Mouse (Mus musculus): Measurements from ENCODE around the gene Zmat5. TPM values are rescaled to one million over a fixed set of nuclear protein-coding genes. Genes with fewer than 3 reads are reported as not detected.
A peak's percentile ranks its signal among the peaks of the same experiment; 100 is the strongest.

Gene Zmat5
- polyA plus RNA-seq, 1 experiment = 11.7 TPM

DNA sequence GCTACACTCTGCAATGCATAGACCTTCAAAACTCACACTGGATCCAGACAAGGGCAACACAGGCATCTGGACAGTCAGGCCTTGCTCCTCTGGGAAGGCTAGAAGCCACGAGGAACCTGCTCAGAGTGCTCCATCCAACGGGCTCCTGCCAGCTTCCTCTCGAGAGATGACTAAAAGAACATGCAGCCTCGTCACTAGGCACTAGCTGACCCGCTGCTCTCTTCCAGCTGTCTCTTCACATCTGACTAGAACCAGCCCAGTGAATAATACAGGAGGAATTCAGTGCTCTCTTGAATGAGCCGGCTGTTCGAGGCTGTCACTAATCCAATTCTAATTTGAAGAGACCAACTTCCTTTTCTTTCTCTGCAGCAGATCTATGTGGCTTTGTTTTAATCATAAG, 67.3 kb downstream of the Zmat5 start:
- Histone ChIP-seq H3K4me3 (replicated peaks; ENCODE audit: control insufficient read depth, low read depth, low read length) (no peak overlapping the region), H3K27ac (ENCODE audit: control insufficient read depth, insufficient read depth, low read depth, low read length, poor library complexity) (no peak overlapping the region), H3K4me1 (ENCODE audit: control insufficient read depth, insufficient read depth, low read length) (no peaks in the 10 kb centered on the region)
- 86% methylated on average over 7 of the region's 7 CpGs for WGBS
- TF ChIP-seq CTCF (IDR thresholded peaks at IDR 0.05; ENCODE audit: control insufficient read depth, insufficient read depth, low read length) (no peak), POLR2A (IDR thresholded peaks at IDR 0.05; ENCODE audit: borderline replicate concordance, control insufficient read depth, low read depth, low read length) (no peak)

DNA sequence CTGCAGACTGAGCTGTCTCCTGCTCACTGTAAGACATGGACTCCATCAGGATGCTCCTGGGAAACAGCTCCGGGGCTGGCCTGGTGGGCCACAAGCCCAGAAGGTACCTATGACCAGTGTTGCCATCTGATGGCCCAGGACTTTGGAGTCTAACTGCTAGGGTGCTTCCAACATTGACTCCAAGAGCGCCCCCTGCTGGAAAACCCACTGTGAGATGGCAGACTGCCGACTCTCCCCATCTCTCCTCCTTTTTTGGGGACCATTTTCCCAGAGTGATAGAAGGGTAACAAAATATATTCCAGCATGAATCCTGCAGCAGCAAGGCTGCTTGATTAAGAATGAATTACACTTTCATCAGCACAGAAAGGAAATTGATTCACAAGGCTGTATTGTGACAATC, 68.4 kb downstream of the Zmat5 start:
- no peak overlapping the region for H3K4me3 ChIP-seq (replicated peaks; ENCODE audit: control insufficient read depth, low read depth, low read length)

DNA sequence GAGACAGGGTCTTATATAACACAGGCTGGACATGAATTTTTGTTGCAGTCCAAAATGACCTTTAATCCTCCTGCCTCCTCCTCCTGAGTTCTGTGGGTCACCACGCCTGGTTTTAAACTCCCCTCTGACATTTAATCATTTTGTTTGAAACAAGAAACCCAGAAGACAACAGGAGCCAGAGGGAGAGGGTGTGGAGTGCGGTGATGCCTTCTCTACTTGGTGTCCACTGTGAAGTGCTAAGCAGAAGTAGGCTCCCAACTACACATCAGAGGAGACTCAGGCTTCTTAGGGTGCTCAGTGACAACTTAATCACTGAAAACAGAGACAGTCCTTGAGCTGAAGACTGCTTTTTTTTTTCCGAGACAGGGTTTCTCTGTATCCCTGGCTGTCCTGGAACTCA, 76.4 kb downstream of the Zmat5 start:
- 87% methylated on average over 3 of the region's 3 CpGs for WGBS
- no peak overlapping the region for H3K27ac ChIP-seq (ENCODE audit: control insufficient read depth, insufficient read depth, low read depth, low read length, poor library complexity)
- H3K4me1 ChIP-seq (ENCODE audit: control insufficient read depth, insufficient read depth, low read length) = peaks cover 9% of the 10 kb centered on the region
- H3K4me3 ChIP-seq (replicated peaks; ENCODE audit: control insufficient read depth, low read depth, low read length) = no peak overlapping the region
- TF ChIP-seq POLR2A (IDR thresholded peaks at IDR 0.05; ENCODE audit: borderline replicate concordance, control insufficient read depth, low read depth, low read length) = no peak
- TF ChIP-seq CTCF (IDR thresholded peaks at IDR 0.05; ENCODE audit: control insufficient read depth, insufficient read depth, low read length) = no peak

More for the DNA sequence above, 68.4 kb downstream of the Zmat5 start:
- no peak overlapping the region for H3K27ac ChIP-seq (ENCODE audit: control insufficient read depth, insufficient read depth, low read depth, low read length, poor library complexity)
- TF ChIP-seq CTCF (IDR thresholded peaks at IDR 0.05; ENCODE audit: control insufficient read depth, insufficient read depth, low read length) (peak; percentile 60), POLR2A (IDR thresholded peaks at IDR 0.05; ENCODE audit: borderline replicate concordance, control insufficient read depth, low read depth, low read length) (no peak)
- no peaks in the 10 kb centered on the region for H3K4me1 ChIP-seq (ENCODE audit: control insufficient read depth, insufficient read depth, low read length)
- 34% methylated on average over 3 of the region's 3 CpGs for WGBS

DNA sequence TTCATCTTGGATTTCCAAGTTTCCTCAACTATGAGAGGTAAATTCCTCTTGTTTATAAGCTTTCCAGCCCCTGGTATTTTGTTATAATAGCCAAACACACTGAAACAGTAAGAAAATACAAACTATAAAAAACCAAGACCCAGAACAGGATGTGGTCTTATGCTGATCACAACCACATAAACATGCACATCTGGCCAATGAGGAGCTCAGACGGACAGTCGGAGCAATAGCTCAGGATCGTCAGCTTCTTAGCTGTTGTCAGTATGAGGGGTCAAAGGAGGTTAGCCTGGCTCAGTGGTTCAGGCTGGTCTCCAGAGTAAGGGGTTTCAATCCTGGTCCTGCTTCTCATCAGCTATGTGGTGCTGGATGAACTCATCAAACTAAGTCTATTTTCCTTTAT, 78.6 kb downstream of the Zmat5 start:
- H3K4me1 ChIP-seq (ENCODE audit: control insufficient read depth, insufficient read depth, low read length) = peaks cover 9% of the 10 kb centered on the region
- no peak overlapping the region for H3K4me3 ChIP-seq (replicated peaks; ENCODE audit: control insufficient read depth, low read depth, low read length)
- TF ChIP-seq POLR2A (IDR thresholded peaks at IDR 0.05; ENCODE audit: borderline replicate concordance, control insufficient read depth, low read depth, low read length) = no peak
- TF ChIP-seq CTCF (IDR thresholded peaks at IDR 0.05; ENCODE audit: control insufficient read depth, insufficient read depth, low read length) = no peak
- H3K27ac ChIP-seq (ENCODE audit: control insufficient read depth, insufficient read depth, low read depth, low read length, poor library complexity) = no peak overlapping the region
- WGBS = 33% methylated on average over 3 of the region's 3 CpGs

DNA sequence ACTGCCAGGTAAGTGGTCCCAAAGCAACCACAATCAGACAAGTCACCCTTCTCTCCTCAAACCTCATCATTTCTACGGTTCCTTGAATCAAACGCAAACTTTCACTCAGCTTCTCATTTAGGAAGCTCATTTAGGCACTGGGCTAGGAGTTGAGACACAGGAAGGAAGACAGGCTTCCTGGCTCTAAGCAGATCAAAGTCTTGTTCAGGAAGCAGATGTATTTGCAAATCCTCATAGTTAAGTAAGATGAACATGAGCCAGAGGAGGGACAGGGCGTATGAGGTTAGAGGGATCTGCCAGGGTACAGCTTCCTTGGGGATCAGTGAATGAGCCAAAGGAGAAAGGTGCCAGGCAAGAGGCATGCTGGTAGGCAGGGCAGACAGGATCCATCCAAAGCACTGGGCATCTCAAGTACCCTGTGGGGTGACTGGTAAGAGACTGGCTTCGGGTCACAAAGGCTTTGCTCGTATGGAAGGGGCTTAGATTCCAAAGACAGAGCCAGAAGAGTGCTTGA, 80.2 kb downstream of the Zmat5 start:
- H3K4me3 ChIP-seq (replicated peaks; ENCODE audit: control insufficient read depth, low read depth, low read length) = no peak overlapping the region
- 17% methylated on average over 5 of the region's 5 CpGs for WGBS
- peaks cover 9% of the 10 kb centered on the region for H3K4me1 ChIP-seq (ENCODE audit: control insufficient read depth, insufficient read depth, low read length)
- TF ChIP-seq CTCF (IDR thresholded peaks at IDR 0.05; ENCODE audit: control insufficient read depth, insufficient read depth, low read length) (no peak), POLR2A (IDR thresholded peaks at IDR 0.05; ENCODE audit: borderline replicate concordance, control insufficient read depth, low read depth, low read length) (no peak)
- peak overlapping the region; percentile 36 for H3K27ac ChIP-seq (ENCODE audit: control insufficient read depth, insufficient read depth, low read depth, low read length, poor library complexity)

Other genes starting within 250 kb of the Zmat5 start
- gene Mtmr3, start 109.8 kb upstream of the Zmat5 start, polyA plus RNA-seq (2011; ENCODE audit: insufficient read depth, insufficient read length, low replicate concordance, missing spikeins) = 33.7 and 49.6 TPM in 2 replicates
- not detected in 2 replicates for gene Gm11032, start 84.6 kb upstream of the Zmat5 start, polyA plus RNA-seq (2011; ENCODE audit: insufficient read depth, insufficient read length, low replicate concordance, missing spikeins)
- gene Ascc2, start 66.9 kb upstream of the Zmat5 start, polyA plus RNA-seq (2011; ENCODE audit: insufficient read depth, insufficient read length, low replicate concordance, missing spikeins) = 11.3 and 18.1 TPM in 2 replicates
- gene Uqcr10, start 336 bp upstream of the Zmat5 start, polyA plus RNA-seq (2011; ENCODE audit: insufficient read depth, insufficient read length, low replicate concordance, missing spikeins) = 143 and 240 TPM in 2 replicates
- gene Cabp7, start 42.1 kb downstream of the Zmat5 start, polyA plus RNA-seq (2011; ENCODE audit: insufficient read depth, insufficient read length, low replicate concordance, missing spikeins) = not detected in 2 replicates
- 17.5 and 38.0 TPM in 2 replicates for gene Nf2, start 144.9 kb downstream of the Zmat5 start, polyA plus RNA-seq (2011; ENCODE audit: insufficient read depth, insufficient read length, low replicate concordance, missing spikeins)
- 2.2 and 11.5 TPM in 2 replicates for gene Nipsnap1, start 169.3 kb downstream of the Zmat5 start, polyA plus RNA-seq (2011; ENCODE audit: insufficient read depth, insufficient read length, low replicate concordance, missing spikeins)
- 10.3 and 18.8 TPM in 2 replicates for gene Thoc5, start 190.6 kb downstream of the Zmat5 start, polyA plus RNA-seq (2011; ENCODE audit: insufficient read depth, insufficient read length, low replicate concordance, missing spikeins)
- gene Nefh, start 243.4 kb downstream of the Zmat5 start, polyA plus RNA-seq (2011; ENCODE audit: insufficient read depth, insufficient read length, low replicate concordance, missing spikeins) = 1.2 and 1.5 TPM in 2 replicates